Mouse (Mus musculus): ENCODE measurements at regions not wholly inside any gene's neighbourhood (a gene's known extent, or its start where the extent isn't known, plus 50 kb on each side); places are given as distances from the start of the nearest gene placed in this dataset.
A peak's percentile ranks its signal among the peaks of the same experiment; 100 is the strongest.

GRCm38 (mm10) chr4:8381408-8382124 is 142.7 kb upstream of the Car8 start:
- Histone ChIP-seq H3K4me3 (ENCODE audit: low read depth, low read length) (no peak overlapping the region), H3K27me3 (ENCODE audit: control insufficient read depth, insufficient read depth, low read length) (no peaks in the 10 kb centered on the region), H3K4me1 (replicated peaks; ENCODE audit: control insufficient read depth, insufficient read depth) (no peaks in the 10 kb centered on the region), H3K9ac (ENCODE audit: low read length) (no peak overlapping the region), H3K36me3 (ENCODE audit: control insufficient read depth, insufficient read depth, low read length) (no peaks in the 10 kb centered on the region), H3K9me3 (ENCODE audit: control insufficient read depth, low read length) (no peaks in the 10 kb centered on the region), H3K27ac (replicated peaks) (no peak overlapping the region), H3K4me2 (replicated peaks; ENCODE audit: low read depth) (no peak overlapping the region)
- ATAC-seq (ENCODE audit: low FRiP score, low TSS enrichment) (no peak), DNase-seq (ENCODE audit: low spot score) (no peak)
- WGBS, result 38% methylated on average over 13 of the region's 13 CpGs
- TF ChIP-seq EP300 (optimal IDR thresholded peaks at IDR 0.05), result no peak
- no peak for TF ChIP-seq CTCF (IDR thresholded peaks at IDR 0.05; ENCODE audit: low read depth)

- Histone ChIP-seq H3K27me3 (ENCODE audit: control insufficient read depth, insufficient read depth, low read length) (no peaks in the 10 kb centered on the region), H3K9ac (ENCODE audit: low read length) (no peak overlapping the region), H3K4me2 (replicated peaks; ENCODE audit: low read depth) (no peak overlapping the region), H3K27ac (replicated peaks) (no peak overlapping the region), H3K36me3 (ENCODE audit: control insufficient read depth, insufficient read depth, low read length) (no peaks in the 10 kb centered on the region), H3K9me3 (ENCODE audit: control insufficient read depth, low read length) (no peaks in the 10 kb centered on the region), H3K4me1 (replicated peaks; ENCODE audit: control insufficient read depth, insufficient read depth) (no peaks in the 10 kb centered on the region), H3K4me3 (ENCODE audit: low read depth, low read length) (no peak overlapping the region)
- TF ChIP-seq EP300 (optimal IDR thresholded peaks at IDR 0.05) (no peak), CTCF (IDR thresholded peaks at IDR 0.05; ENCODE audit: low read depth) (peak; percentile 89)
- 49% methylated on average over 5 of the region's 5 CpGs for WGBS
- DNase-seq (ENCODE audit: low spot score), result peak; percentile 50
- ATAC-seq (ENCODE audit: low FRiP score, low TSS enrichment), result peak; percentile 56
These were observed 142.0 kb upstream of the Car8 start for GRCm38 (mm10) chr4:8380711-8381338.

- DNase-seq (ENCODE audit: low spot score) (no peak), ATAC-seq (ENCODE audit: low FRiP score, low TSS enrichment) (no peak)
- no peak for TF ChIP-seq EP300 (optimal IDR thresholded peaks at IDR 0.05)
- TF ChIP-seq CTCF (IDR thresholded peaks at IDR 0.05; ENCODE audit: low read depth), result no peak
- WGBS, result 80% methylated on average over 6 of the region's 6 CpGs
- Histone ChIP-seq H3K9me3 (ENCODE audit: control insufficient read depth, low read length) (no peaks in the 10 kb centered on the region), H3K9ac (ENCODE audit: low read length) (no peak overlapping the region), H3K4me1 (replicated peaks; ENCODE audit: control insufficient read depth, insufficient read depth) (no peaks in the 10 kb centered on the region), H3K4me2 (replicated peaks; ENCODE audit: low read depth) (no peak overlapping the region), H3K36me3 (ENCODE audit: control insufficient read depth, insufficient read depth, low read length) (no peaks in the 10 kb centered on the region), H3K4me3 (ENCODE audit: low read depth, low read length) (no peak overlapping the region), H3K27ac (replicated peaks) (no peak overlapping the region), H3K27me3 (ENCODE audit: control insufficient read depth, insufficient read depth, low read length) (no peaks in the 10 kb centered on the region)
These were observed 136.1 kb upstream of the Car8 start for GRCm38 (mm10) chr4:8374737-8375489.

- DNase-seq (ENCODE audit: low spot score), result no peak
- no peaks in the 10 kb centered on the region for H3K4me1 ChIP-seq (replicated peaks; ENCODE audit: control insufficient read depth, insufficient read depth)
- H3K9ac ChIP-seq (ENCODE audit: low read length), result no peak overlapping the region
- H3K4me3 ChIP-seq (ENCODE audit: low read depth, low read length), result no peak overlapping the region
- ATAC-seq (ENCODE audit: low FRiP score, low TSS enrichment), result no peak
- no peaks in the 10 kb centered on the region for H3K9me3 ChIP-seq (ENCODE audit: control insufficient read depth, low read length)
- no peaks in the 10 kb centered on the region for H3K27me3 ChIP-seq (ENCODE audit: control insufficient read depth, insufficient read depth, low read length)
- 73% methylated on average over 3 of the region's 3 CpGs for WGBS
- no peak overlapping the region for H3K4me2 ChIP-seq (replicated peaks; ENCODE audit: low read depth)
- no peak overlapping the region for H3K27ac ChIP-seq (replicated peaks)
- no peaks in the 10 kb centered on the region for H3K36me3 ChIP-seq (ENCODE audit: control insufficient read depth, insufficient read depth, low read length)
- TF ChIP-seq EP300 (optimal IDR thresholded peaks at IDR 0.05) (no peak), CTCF (IDR thresholded peaks at IDR 0.05; ENCODE audit: low read depth) (no peak)
These were observed 135.2 kb upstream of the Car8 start for GRCm38 (mm10) chr4:8374061-8374460.

GRCm38 (mm10) chr4:8372069-8372468 is 133.2 kb upstream of the Car8 start:
- Histone ChIP-seq H3K9ac (ENCODE audit: low read length) (no peak overlapping the region), H3K36me3 (ENCODE audit: control insufficient read depth, insufficient read depth, low read length) (no peaks in the 10 kb centered on the region), H3K27me3 (ENCODE audit: control insufficient read depth, insufficient read depth, low read length) (no peaks in the 10 kb centered on the region), H3K4me1 (replicated peaks; ENCODE audit: control insufficient read depth, insufficient read depth) (no peaks in the 10 kb centered on the region), H3K4me2 (replicated peaks; ENCODE audit: low read depth) (no peak overlapping the region), H3K27ac (replicated peaks) (no peak overlapping the region), H3K4me3 (ENCODE audit: low read depth, low read length) (no peak overlapping the region), H3K9me3 (ENCODE audit: control insufficient read depth, low read length) (no peaks in the 10 kb centered on the region)
- no peak for TF ChIP-seq EP300 (optimal IDR thresholded peaks at IDR 0.05)
- peak; percentile 65 for TF ChIP-seq CTCF (IDR thresholded peaks at IDR 0.05; ENCODE audit: low read depth)
- DNase-seq (ENCODE audit: low spot score) (no peak), ATAC-seq (ENCODE audit: low FRiP score, low TSS enrichment) (no peak)
- 61% methylated on average over 3 of the region's 3 CpGs for WGBS

GRCm38 (mm10) chr4:8370786-8371185 is 131.9 kb upstream of the Car8 start:
- Histone ChIP-seq H3K4me1 (replicated peaks; ENCODE audit: control insufficient read depth, insufficient read depth) (no peaks in the 10 kb centered on the region), H3K9ac (ENCODE audit: low read length) (no peak overlapping the region), H3K9me3 (ENCODE audit: control insufficient read depth, low read length) (no peaks in the 10 kb centered on the region), H3K27me3 (ENCODE audit: control insufficient read depth, insufficient read depth, low read length) (no peaks in the 10 kb centered on the region), H3K36me3 (ENCODE audit: control insufficient read depth, insufficient read depth, low read length) (no peaks in the 10 kb centered on the region), H3K4me3 (ENCODE audit: low read depth, low read length) (no peak overlapping the region), H3K27ac (replicated peaks) (no peak overlapping the region), H3K4me2 (replicated peaks; ENCODE audit: low read depth) (no peak overlapping the region)
- 52% methylated on average over 9 of the region's 9 CpGs for WGBS
- DNase-seq (ENCODE audit: low spot score) (no peak), ATAC-seq (ENCODE audit: low FRiP score, low TSS enrichment) (no peak)
- TF ChIP-seq CTCF (IDR thresholded peaks at IDR 0.05; ENCODE audit: low read depth), result no peak
- no peak for TF ChIP-seq EP300 (optimal IDR thresholded peaks at IDR 0.05)

All from stomach, postnatal 0 days (tissue).